Mouse (Mus musculus): Measurements from ENCODE around the gene Flot2. TPM values are rescaled to one million over a fixed set of nuclear protein-coding genes. Genes with fewer than 3 reads are reported as not detected.
A peak's percentile ranks its signal among the peaks of the same experiment; 100 is the strongest.

Flot2 gene
- polyA plus RNA-seq, 1 experiment from 2014 or later: 81.0 TPM

DNA sequence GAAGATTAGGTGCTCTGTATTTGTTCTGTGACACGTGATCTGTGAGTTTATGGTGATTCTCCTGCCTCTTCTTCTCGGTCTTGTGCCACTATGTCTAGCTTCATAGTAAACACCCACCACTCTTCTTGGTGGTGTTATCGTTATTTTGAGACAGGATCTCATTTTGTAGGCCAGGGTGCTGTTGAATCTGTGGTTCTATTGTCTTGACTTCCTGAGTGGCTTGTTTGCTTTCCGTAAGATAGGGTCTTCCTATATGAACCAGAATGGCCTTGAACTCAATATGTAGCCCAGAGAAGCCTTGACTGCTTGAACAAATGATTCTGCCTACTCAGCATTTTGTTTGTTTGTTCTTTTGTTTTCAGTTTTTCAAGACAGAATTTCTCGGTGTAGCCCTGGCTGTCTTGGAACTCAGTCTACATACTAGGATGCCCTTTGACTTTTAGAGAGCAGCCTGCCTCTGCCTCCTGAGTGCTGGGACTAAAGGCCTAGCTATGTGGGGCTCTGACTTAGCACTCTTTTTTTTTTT lies 50.1 kb downstream of the Flot2 start:
- no peaks in the 10 kb centered on the region for H3K4me1 ChIP-seq
- H3K4me2 ChIP-seq (replicated peaks): no peak overlapping the region
- no peak overlapping the region for H3K27ac ChIP-seq
- no peaks in the 10 kb centered on the region for H3K27me3 ChIP-seq (replicated peaks)
- no peak overlapping the region for H3K4me3 ChIP-seq
- H3K9ac ChIP-seq: no peak overlapping the region
- no peak for ATAC-seq (ENCODE audit: low FRiP score, low read depth)
- no peaks in the 10 kb centered on the region for H3K9me3 ChIP-seq
- 86% methylated on average over 5 of the region's 5 CpGs for whole genome bisulfite sequencing
- no peaks in the 10 kb centered on the region for H3K36me3 ChIP-seq

DNA sequence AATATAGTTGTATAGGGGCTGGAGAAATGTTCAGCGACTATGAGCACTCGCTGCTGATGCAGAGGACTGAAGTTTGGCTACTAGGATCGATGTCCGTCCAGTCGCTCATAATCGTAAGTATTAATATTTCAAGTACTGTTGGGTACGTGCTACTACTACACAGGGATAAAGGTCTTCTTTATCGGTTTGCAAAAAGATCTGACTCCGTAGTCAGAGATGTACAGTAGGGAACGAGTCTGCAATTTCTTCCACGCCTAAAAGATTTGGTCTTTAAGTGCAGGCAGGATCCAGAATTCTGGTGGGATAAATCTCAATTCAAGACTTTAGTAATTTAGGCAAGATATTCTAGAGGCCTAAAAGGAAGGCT lies 56.4 kb downstream of the Flot2 start:
- Histone ChIP-seq H3K4me2 (replicated peaks) (peak overlapping the region; percentile 81), H3K27ac (no peak overlapping the region), H3K4me1 (peaks cover 23% of the 10 kb centered on the region), H3K36me3 (peaks cover 2% of the 10 kb centered on the region; the same call in 1 of the 2 replicates), H3K9me3 (no peaks in the 10 kb centered on the region), H3K27me3 (replicated peaks) (no peaks in the 10 kb centered on the region), H3K4me3 (peak overlapping the region; percentile 71; the same call in 1 of the 2 replicates), H3K9ac (0 out of 2 replicates have a peak overlapping the region, but pooled peaks have one; percentile 78)
- ATAC-seq (ENCODE audit: low FRiP score, low read depth): peak; percentile 37; the same call in 1 of the 2 replicates
- WGBS: 57% methylated on average over 11 of the region's 11 CpGs

DNA sequence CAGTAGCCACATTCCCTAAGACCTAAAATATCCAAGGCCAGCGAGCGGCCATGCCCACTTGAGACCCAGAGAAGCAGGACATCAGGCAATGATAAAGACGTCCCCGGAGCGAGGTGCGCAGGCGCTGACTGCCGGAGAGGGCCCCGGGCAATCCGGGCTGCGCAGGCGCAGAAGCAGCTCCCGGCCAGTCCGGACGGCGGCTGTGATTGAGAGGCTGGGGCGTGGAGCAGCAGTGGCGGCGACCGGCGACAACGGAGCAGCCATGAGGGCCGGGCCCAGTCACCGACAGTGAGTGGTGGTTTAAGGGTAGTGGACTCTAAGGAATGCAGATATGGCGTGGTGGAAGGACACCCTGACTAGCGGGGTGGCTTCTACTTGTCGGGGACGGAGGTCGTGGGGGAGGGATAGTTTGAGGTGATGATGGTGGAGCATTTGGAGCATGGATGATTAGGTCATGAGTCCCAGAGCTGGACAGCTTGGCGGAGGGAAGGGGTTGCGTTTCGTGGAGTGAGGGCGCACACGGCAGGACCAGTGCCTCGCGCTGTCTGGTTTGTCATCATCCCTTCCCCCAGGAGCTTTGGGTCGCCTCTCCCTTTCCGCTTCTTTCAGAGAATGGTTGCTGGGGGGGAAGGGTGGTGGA lies 56.9 kb downstream of the Flot2 start, which contains the start of gene Fam222b:
Fam222b (plus strand) TSS at position 157 of the 640 bp plus-strand sequence.
- peaks cover 23% of the 10 kb centered on the region for H3K4me1 ChIP-seq
- under 1% methylated on average over 38 of the region's 38 CpGs for WGBS
- peak; percentile 90 for ATAC-seq (ENCODE audit: low FRiP score, low read depth)

DNA sequence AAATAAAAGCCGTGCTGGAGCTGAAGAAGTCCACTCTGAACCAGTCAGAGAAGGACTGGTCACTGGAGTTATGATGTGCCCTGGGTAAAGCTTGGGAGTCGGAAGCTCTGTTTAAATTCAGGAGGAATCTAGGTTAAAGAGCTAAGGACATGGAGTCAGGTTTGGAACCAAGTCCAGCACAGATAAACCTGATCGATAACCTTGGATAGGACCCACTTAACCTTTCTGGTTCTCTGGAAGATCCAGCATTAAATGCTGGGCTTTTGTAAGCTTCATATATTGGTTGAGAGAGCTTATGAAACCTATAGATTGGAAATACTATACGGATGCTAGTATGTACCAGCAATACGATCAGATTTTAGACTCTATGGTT lies 57.4 kb downstream of the Flot2 start:
- no peak for ATAC-seq (ENCODE audit: low FRiP score, low read depth)
- Histone ChIP-seq H3K4me3 (peak overlapping the region; percentile 71), H3K9me3 (no peaks in the 10 kb centered on the region), H3K9ac (peak overlapping the region; percentile 78), H3K36me3 (peaks cover 3% of the 10 kb centered on the region), H3K27me3 (replicated peaks) (no peaks in the 10 kb centered on the region), H3K4me2 (replicated peaks) (peak overlapping the region; percentile 81), H3K4me1 (peaks cover 23% of the 10 kb centered on the region), H3K27ac (peak overlapping the region; percentile 29; the same call in 1 of the 2 replicates)
- WGBS: 34% methylated on average over 5 of the region's 5 CpGs

More for the DNA sequence above, 56.9 kb downstream of the Flot2 start, which contains the start of gene Fam222b:
- peak within 1 kb of the TSS; percentile 78 for H3K9ac ChIP-seq
- H3K4me2 ChIP-seq (replicated peaks): peak within 1 kb of the TSS; percentile 81
- peaks cover 3% of the 10 kb centered on the region for H3K36me3 ChIP-seq
- peak within 1 kb of the TSS; percentile 29; the same call in 1 of the 2 replicates for H3K27ac ChIP-seq
- H3K4me3 ChIP-seq: peak within 1 kb of the TSS; percentile 71
- H3K9me3 ChIP-seq: no peaks in the 10 kb centered on the region
- no peaks in the 10 kb centered on the region for H3K27me3 ChIP-seq (replicated peaks)

DNA sequence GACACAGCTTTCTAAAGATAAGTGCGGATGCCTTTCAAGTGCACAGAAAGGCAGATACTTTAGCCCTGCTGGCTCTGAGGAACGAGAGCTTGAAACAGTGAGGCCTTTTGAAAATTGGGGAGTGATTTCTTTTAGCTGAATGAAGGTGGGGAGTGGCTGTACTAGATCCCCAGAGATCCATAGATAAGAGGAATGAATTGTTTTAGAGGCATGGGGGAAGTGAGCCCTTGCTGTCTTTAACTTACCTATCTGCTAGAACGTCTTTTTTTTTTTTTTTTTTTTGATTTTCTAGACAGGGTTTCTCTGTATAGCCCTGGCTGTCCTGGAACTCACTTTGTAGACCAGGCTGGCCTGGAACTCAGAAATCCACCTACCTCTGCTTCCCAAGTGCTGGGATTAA lies 59.3 kb downstream of the Flot2 start:
- peaks cover 3% of the 10 kb centered on the region for H3K36me3 ChIP-seq
- no peak overlapping the region for H3K4me3 ChIP-seq
- peaks cover 23% of the 10 kb centered on the region for H3K4me1 ChIP-seq
- no peaks in the 10 kb centered on the region for H3K27me3 ChIP-seq (replicated peaks)
- no peaks in the 10 kb centered on the region for H3K9me3 ChIP-seq
- 0 out of 2 replicates have a peak overlapping the region, but pooled peaks have one; percentile 33 for H3K9ac ChIP-seq
- peak overlapping the region; percentile 81 for H3K4me2 ChIP-seq (replicated peaks)
- WGBS: 57% methylated on average over 3 of the region's 3 CpGs
- H3K27ac ChIP-seq: no peak overlapping the region
- no peak for ATAC-seq (ENCODE audit: low FRiP score, low read depth)

DNA sequence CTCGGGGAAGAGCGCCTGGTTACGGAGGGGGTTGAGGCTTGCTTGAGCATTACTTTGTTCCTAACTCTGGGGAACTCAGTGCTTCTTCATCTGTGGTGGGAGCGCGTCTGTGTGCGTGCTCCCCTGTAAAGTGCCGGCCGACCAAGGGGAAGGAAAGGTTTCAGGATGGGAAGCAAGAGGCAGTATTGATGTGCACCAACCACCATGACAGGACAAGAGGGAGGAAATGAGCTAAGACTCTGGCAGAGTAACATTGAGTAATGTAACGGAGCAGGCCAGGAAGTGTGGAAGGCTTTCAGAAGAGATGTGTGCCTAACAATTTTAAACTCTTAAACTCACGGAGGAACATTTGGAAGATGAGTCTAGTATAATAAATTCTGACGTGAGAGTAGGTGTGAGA lies 63.0 kb downstream of the Flot2 start:
- Histone ChIP-seq H3K4me3 (no peak overlapping the region), H3K27ac (no peak overlapping the region), H3K4me2 (replicated peaks) (no peak overlapping the region), H3K9me3 (no peaks in the 10 kb centered on the region), H3K4me1 (peaks cover 16% of the 10 kb centered on the region), H3K27me3 (replicated peaks) (no peaks in the 10 kb centered on the region), H3K9ac (no peak overlapping the region), H3K36me3 (peaks cover 3% of the 10 kb centered on the region)
- 93% methylated on average over 11 of the region's 11 CpGs for WGBS
- no peak for ATAC-seq (ENCODE audit: low FRiP score, low read depth)

DNA sequence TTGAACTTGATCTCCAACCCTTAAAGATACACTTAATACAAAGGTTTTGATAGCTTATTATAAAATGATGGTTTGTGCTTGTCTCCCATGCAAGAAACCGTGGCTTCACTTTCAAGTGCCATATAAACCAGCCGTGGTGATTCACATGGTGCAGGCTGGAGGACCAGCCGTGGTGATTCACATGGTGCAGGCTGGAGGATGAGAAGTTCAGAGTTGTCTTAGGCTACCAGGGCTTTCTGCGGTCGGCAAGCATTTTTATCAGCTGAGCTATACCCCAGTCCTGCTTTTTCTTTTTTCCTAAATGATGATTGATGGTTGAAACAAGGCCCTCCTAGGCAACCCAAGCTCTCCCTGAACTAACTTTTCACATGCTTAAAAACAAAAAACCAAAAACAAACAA lies 64.4 kb downstream of the Flot2 start:
- H3K4me2 ChIP-seq (replicated peaks): no peak overlapping the region
- H3K36me3 ChIP-seq: peaks cover 12% of the 10 kb centered on the region
- H3K9ac ChIP-seq: no peak overlapping the region
- no peaks in the 10 kb centered on the region for H3K27me3 ChIP-seq (replicated peaks)
- H3K9me3 ChIP-seq: no peaks in the 10 kb centered on the region
- WGBS: 93% methylated on average over 5 of the region's 5 CpGs
- H3K4me1 ChIP-seq: peaks cover 3% of the 10 kb centered on the region; the same call in 1 of the 2 replicates
- no peak overlapping the region for H3K4me3 ChIP-seq
- H3K27ac ChIP-seq: no peak overlapping the region
- ATAC-seq (ENCODE audit: low FRiP score, low read depth): no peak

DNA sequence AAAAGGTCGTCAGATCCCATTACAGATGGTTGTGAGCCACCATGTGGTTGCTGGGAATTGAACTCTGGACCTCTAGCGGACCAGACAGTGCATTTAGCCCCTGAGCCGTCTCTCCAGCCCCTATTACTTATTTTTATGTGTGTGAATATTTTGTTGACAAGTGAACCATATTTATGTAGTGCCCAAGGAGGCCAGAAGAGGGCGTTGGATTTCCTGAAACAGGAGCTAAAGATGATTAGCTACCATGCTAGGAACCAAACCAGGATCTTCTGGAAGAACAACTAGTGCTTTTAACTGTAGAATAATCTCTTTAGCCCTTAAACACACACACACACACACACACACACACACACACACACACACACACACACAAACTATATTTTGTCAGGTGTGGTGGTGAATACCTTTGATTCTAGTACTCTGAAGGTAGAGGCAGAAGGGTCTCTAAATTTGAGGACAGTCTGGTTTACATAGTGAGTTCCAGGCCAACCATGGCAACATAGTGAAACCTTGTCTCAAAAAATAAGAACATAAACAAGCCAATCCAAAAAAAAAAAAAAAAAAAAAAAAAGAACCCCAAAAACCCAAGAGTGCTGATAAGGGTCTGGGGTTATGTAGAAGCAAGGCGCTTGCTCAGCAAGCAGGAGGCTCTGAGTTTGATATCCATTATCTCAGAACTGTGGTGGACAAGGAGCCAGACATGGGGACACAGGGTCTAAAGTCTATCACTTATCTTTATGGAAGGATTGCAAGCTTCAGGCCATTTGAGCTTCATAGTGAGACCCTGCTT lies 65.4 kb downstream of the Flot2 start:
- Histone ChIP-seq H3K4me2 (replicated peaks) (no peak overlapping the region), H3K4me3 (no peak overlapping the region), H3K27me3 (replicated peaks) (no peaks in the 10 kb centered on the region), H3K36me3 (peaks cover 16% of the 10 kb centered on the region), H3K27ac (no peak overlapping the region), H3K9ac (no peak overlapping the region), H3K4me1 (no peaks in the 10 kb centered on the region), H3K9me3 (no peaks in the 10 kb centered on the region)
- no peak for ATAC-seq (ENCODE audit: low FRiP score, low read depth)
- 71% methylated on average over 5 of the region's 5 CpGs for WGBS

DNA sequence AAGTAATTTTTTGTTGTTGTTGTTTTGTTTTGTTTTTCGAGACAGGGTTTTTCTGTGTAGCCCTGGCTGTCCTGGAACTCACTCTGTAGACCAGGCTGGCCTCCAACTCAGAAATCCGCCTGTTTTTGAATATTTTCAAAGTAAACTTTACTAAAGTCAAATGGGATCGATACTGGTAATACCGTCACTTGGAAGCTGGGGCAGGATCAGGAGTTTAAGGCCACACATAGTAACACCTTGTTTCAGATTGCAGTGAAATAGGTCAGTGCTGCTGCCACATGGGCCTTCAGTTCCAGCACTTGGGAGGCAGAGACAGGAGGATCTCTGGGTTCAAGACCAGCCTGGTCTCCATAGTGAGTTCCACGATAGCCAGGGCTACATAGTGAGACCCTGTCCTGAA lies 66.8 kb downstream of the Flot2 start:
- WGBS: 92% methylated on average over 5 of the region's 5 CpGs

More for the DNA sequence above, 66.8 kb downstream of the Flot2 start:
- Histone ChIP-seq H3K4me2 (replicated peaks) (no peak overlapping the region), H3K9me3 (no peaks in the 10 kb centered on the region), H3K27ac (no peak overlapping the region), H3K4me3 (no peak overlapping the region), H3K27me3 (replicated peaks) (no peaks in the 10 kb centered on the region), H3K36me3 (peaks cover 13% of the 10 kb centered on the region), H3K9ac (no peak overlapping the region), H3K4me1 (no peaks in the 10 kb centered on the region)
- no peak for ATAC-seq (ENCODE audit: low FRiP score, low read depth)

MicroRNAs encoded within 50 kb of the gene (microRNA counts, 519-probe panel; counts per million panel counts)
- microRNA mmu-miR-144 (342 counts per million, percentile 67 among the panel's probes with 10 or more counts), microRNA mmu-miR-451 (342 counts per million, percentile 67 among the panel's probes with 10 or more counts)

Small RNAs within 50 kb of the gene (microRNA-seq; reads per million reads assigned to microRNA genes)
- gene Mir144 (15.5 reads per million, percentile 26 among the genes with 10 or more reads in this experiment), gene Mir451a (not detected), gene Mir451b (not detected)

Other genes starting within 250 kb of the Flot2 start
- 2.7 and 4.7 TPM in 2 replicates for gene Pipox, start 143.8 kb upstream of the Flot2 start, polyA plus RNA-seq (2016; fragmentation: Nextera tagmentation; extraction: Ambion mirVana)
- gene Sez6, start 107.1 kb upstream of the Flot2 start, polyA plus RNA-seq (2016; fragmentation: Nextera tagmentation; extraction: Ambion mirVana): 48.5 and 51.4 TPM in 2 replicates
- 29.5 and 29.7 TPM in 2 replicates for gene Phf12, start 55.2 kb upstream of the Flot2 start, polyA plus RNA-seq (2016; fragmentation: Nextera tagmentation; extraction: Ambion mirVana)
- 24.5 and 29.0 TPM in 2 replicates for gene Dhrs13, start 5.7 kb upstream of the Flot2 start, polyA plus RNA-seq (2016; fragmentation: Nextera tagmentation; extraction: Ambion mirVana)
- gene Eral1, start 42.5 kb downstream of the Flot2 start, polyA plus RNA-seq (2016; fragmentation: Nextera tagmentation; extraction: Ambion mirVana): 29.7 and 32.4 TPM in 2 replicates
- gene Fam222b, start 56.7 kb downstream of the Flot2 start, polyA plus RNA-seq (2016; fragmentation: Nextera tagmentation; extraction: Ambion mirVana): 25.3 and 27.9 TPM in 2 replicates
- gene Traf4, start 127.7 kb downstream of the Flot2 start, polyA plus RNA-seq (2016; fragmentation: Nextera tagmentation; extraction: Ambion mirVana): 153 and 174 TPM in 2 replicates
- 10.2 and 11.1 TPM in 2 replicates for gene Nek8, start 138.7 kb downstream of the Flot2 start, polyA plus RNA-seq (2016; fragmentation: Nextera tagmentation; extraction: Ambion mirVana)
- gene Tlcd1, start 138.8 kb downstream of the Flot2 start, polyA plus RNA-seq (2016; fragmentation: Nextera tagmentation; extraction: Ambion mirVana): 8.2 and 10.5 TPM in 2 replicates
- 895 and 982 TPM in 2 replicates for gene Rpl23a, start 145.7 kb downstream of the Flot2 start, polyA plus RNA-seq (2016; fragmentation: Nextera tagmentation; extraction: Ambion mirVana)
- 71.0 and 76.5 TPM in 2 replicates for gene Rab34, start 150.5 kb downstream of the Flot2 start, polyA plus RNA-seq (2016; fragmentation: Nextera tagmentation; extraction: Ambion mirVana)
- 2.5 and 2.9 TPM in 2 replicates for gene Proca1, start 155.5 kb downstream of the Flot2 start, polyA plus RNA-seq (2016; fragmentation: Nextera tagmentation; extraction: Ambion mirVana)
- gene Sdf2, start 207.8 kb downstream of the Flot2 start, polyA plus RNA-seq (2016; fragmentation: Nextera tagmentation; extraction: Ambion mirVana): 59.8 and 60.8 TPM in 2 replicates
- 34.0 and 40.5 TPM in 2 replicates for gene Supt6, start 208.1 kb downstream of the Flot2 start, polyA plus RNA-seq (2016; fragmentation: Nextera tagmentation; extraction: Ambion mirVana)
- 64.9 and 72.4 TPM in 2 replicates for gene 2610507B11Rik, start 223.8 kb downstream of the Flot2 start, polyA plus RNA-seq (2016; fragmentation: Nextera tagmentation; extraction: Ambion mirVana)